Mouse (Mus musculus) testis, adult 10 weeks (tissue): ENCODE measurements around the gene Soga1. TPM values are rescaled to one million over a fixed set of nuclear protein-coding genes. Genes with fewer than 3 reads are reported as not detected.

Source experiments
- polyA plus RNA-seq: library from polyadenylated mRNA; stranded (reverse); fragments of 350-450 nt; fragmentation: Illumina TruSeq; extraction: RNeasy Lipid Tissue Mini Kit (QIAGEN cat#74804); gene quantifications from one replicate; pipeline ENCODE4 v1.2.3, GENCODE M21; 2014; ENCODE audit warnings: low read depth, low replicate concordance

Soga1 gene
- polyA plus RNA-seq: 0.45 TPM

GRCm38 (mm10) chr2:157078793-157079700, at the start of gene Soga1:
TSS of gene Soga1 (minus strand) at chr2:157079254.

GRCm38 (mm10) chr2:157086796-157087195, 7.7 kb upstream of the Soga1 start, which contains the start of gene Tldc2:
TSS of gene Tldc2 (plus strand) at chr2:157087055.

GRCm38 (mm10) chr2:157006511-157007233, 72.4 kb downstream of the Soga1 start, which contains the start of gene Dsn1:
TSS of gene Dsn1 (minus strand) at chr2:157007154.

GRCm38 (mm10) chr2:156991470-156992319, 87.4 kb downstream of the Soga1 start, which contains the start of gene Ndrg3:
TSS of gene Ndrg3 (minus strand) at chr2:156992056.

Other genes with a start within 250 kb of the Soga1 start
- gene Tgif2, start 239.2 kb downstream of the Soga1 start, polyA plus RNA-seq: 7.4 TPM
- 2.7 TPM for gene 4930518I15Rik, start 221.3 kb downstream of the Soga1 start, polyA plus RNA-seq
- 68.7 TPM for gene Rab5if, start 216.1 kb downstream of the Soga1 start, polyA plus RNA-seq
- gene Sla2, start 192.1 kb downstream of the Soga1 start, polyA plus RNA-seq: not detected
- 248 TPM for gene Ndrg3, start 87.2 kb downstream of the Soga1 start, polyA plus RNA-seq
- gene Dsn1, start 72.1 kb downstream of the Soga1 start, polyA plus RNA-seq: 63.1 TPM
- not detected for gene Tldc2, start 7.8 kb upstream of the Soga1 start, polyA plus RNA-seq
- gene Samhd1, start 56.0 kb upstream of the Soga1 start, polyA plus RNA-seq: 33.3 TPM
- 36.3 TPM for gene Rbl1, start 125.3 kb upstream of the Soga1 start, polyA plus RNA-seq
- gene Rpn2, start 199.8 kb upstream of the Soga1 start, polyA plus RNA-seq: 264 TPM
- 96.6 TPM for gene Mroh8, start 200.3 kb upstream of the Soga1 start, polyA plus RNA-seq